Mouse (Mus musculus): ENCODE data around the gene Galnt6. TPM values are rescaled to one million over a fixed set of nuclear protein-coding genes. Genes with fewer than 3 reads are reported as not detected.
A peak's percentile ranks its signal among the peaks of the same experiment; 100 is the strongest.

The Galnt6 gene
- polyA plus RNA-seq, 2 experiments: 0.47 to 0.84 TPM

GRCm38 (mm10) chr15:100667420-100667819, 61.8 kb downstream of the Galnt6 start:
- Histone ChIP-seq H3K27ac (no peak overlapping the region), H3K9me3 (ENCODE audit: control insufficient read depth, low read length) (no peaks in the 10 kb centered on the region), H3K9ac (replicated peaks) (no peak overlapping the region), H3K4me1 (replicated peaks; ENCODE audit: control insufficient read depth in 2 of 2, insufficient read depth in 2 of 2, low read length in 1 of 2) (peaks cover 0 to 48% of the 10 kb centered on the region in 2 experiments), H3K36me3 (replicated peaks; ENCODE audit: control insufficient read depth, insufficient read depth, low read depth) (no peaks in the 10 kb centered on the region), H3K27me3 (ENCODE audit: control insufficient read depth, insufficient read depth, low read length) (no peaks in the 10 kb centered on the region), H3K4me2 (ENCODE audit: low read depth) (peak overlapping the region; percentile 1), H3K4me3 (ENCODE audit: insufficient read depth in 1 of 2, low read depth in 2 of 2, low read length in 2 of 2) (peak overlapping the region; percentile 1 to 17; a peak in 2 of 4 replicates)
- no peak for ATAC-seq (ENCODE audit: insufficient read depth)
- TF ChIP-seq CTCF (IDR thresholded peaks at IDR 0.05; ENCODE audit: low read depth) (no peak), EP300 (IDR thresholded peaks at IDR 0.05; ENCODE audit: low read depth) (no peak)
- 31% methylated on average over 6 of the region's 6 CpGs for WGBS (ENCODE audit: insufficient replicate concordance)
- no peak for DNase-seq (ENCODE audit: low read depth in 3 of 3, low spot score in 3 of 3)

- Histone ChIP-seq H3K9ac (replicated peaks) (no peak overlapping the region), H3K4me1 (replicated peaks; ENCODE audit: control insufficient read depth in 2 of 2, insufficient read depth in 2 of 2, low read length in 1 of 2) (peaks cover 0 to 48% of the 10 kb centered on the region in 2 experiments), H3K27me3 (ENCODE audit: control insufficient read depth, insufficient read depth, low read length) (no peaks in the 10 kb centered on the region), H3K4me3 (ENCODE audit: insufficient read depth in 1 of 2, low read depth in 2 of 2, low read length in 2 of 2) (peak overlapping the region; percentile 6 to 17; a peak in 3 of 4 replicates), H3K36me3 (replicated peaks; ENCODE audit: control insufficient read depth, insufficient read depth, low read depth) (no peaks in the 10 kb centered on the region), H3K9me3 (ENCODE audit: control insufficient read depth, low read length) (no peaks in the 10 kb centered on the region), H3K4me2 (ENCODE audit: low read depth) (peak overlapping the region; percentile 1), H3K27ac (no peak overlapping the region)
- WGBS (ENCODE audit: insufficient replicate concordance): 4% methylated on average over 12 of the region's 12 CpGs
- DNase-seq (ENCODE audit: low read depth in 3 of 3, low spot score in 3 of 3) (no peak), ATAC-seq (ENCODE audit: insufficient read depth) (no peak)
- TF ChIP-seq CTCF (IDR thresholded peaks at IDR 0.05; ENCODE audit: low read depth) (no peak), EP300 (IDR thresholded peaks at IDR 0.05; ENCODE audit: low read depth) (no peak)
These were observed 62.3 kb downstream of the Galnt6 start for GRCm38 (mm10) chr15:100666851-100667250.

DNA sequence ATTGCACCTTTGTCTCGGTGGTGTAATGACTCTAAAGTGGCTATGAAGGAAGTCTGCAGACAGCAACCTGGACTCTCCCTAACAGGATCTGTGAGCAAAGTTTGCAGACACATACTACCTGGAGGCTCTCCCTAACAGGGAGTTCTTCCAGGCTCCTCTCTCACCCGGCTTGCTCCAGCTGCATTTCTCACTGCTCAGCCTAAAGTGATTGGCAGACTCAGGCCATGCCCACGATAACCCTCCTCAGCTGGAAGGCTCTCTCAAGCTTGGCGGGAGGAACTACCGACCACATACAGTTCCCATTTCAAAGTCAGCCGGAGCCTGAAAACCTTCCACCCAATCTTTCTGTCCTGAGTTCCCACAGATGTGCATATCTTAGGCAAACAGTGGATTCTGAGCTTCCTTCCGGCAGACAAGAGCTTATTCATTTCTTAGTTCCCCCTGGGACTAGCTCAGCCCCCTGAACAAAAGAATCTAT, 62.9 kb downstream of the Galnt6 start:
- no peak overlapping the region for H3K27ac ChIP-seq
- peak overlapping the region in 1 of 2 experiments; percentile 19; a peak in 1 of 4 replicates for H3K4me3 ChIP-seq (ENCODE audit: insufficient read depth in 1 of 2, low read depth in 2 of 2, low read length in 2 of 2)
- DNase-seq (ENCODE audit: low read depth in 3 of 3, low spot score in 3 of 3) (no peak), ATAC-seq (ENCODE audit: insufficient read depth) (no peak)
- H3K4me2 ChIP-seq (ENCODE audit: low read depth): peak overlapping the region; percentile 1
- H3K27me3 ChIP-seq (ENCODE audit: control insufficient read depth, insufficient read depth, low read length): no peaks in the 10 kb centered on the region
- 2% methylated on average over 7 of the region's 7 CpGs for WGBS (ENCODE audit: insufficient replicate concordance)
- no peak for TF ChIP-seq EP300 (IDR thresholded peaks at IDR 0.05; ENCODE audit: low read depth)
- no peak for TF ChIP-seq CTCF (IDR thresholded peaks at IDR 0.05; ENCODE audit: low read depth)
- H3K9ac ChIP-seq (replicated peaks): no peak overlapping the region
- H3K36me3 ChIP-seq (replicated peaks; ENCODE audit: control insufficient read depth, insufficient read depth, low read depth): no peaks in the 10 kb centered on the region
- peaks cover 0 to 48% of the 10 kb centered on the region in 2 experiments for H3K4me1 ChIP-seq (replicated peaks; ENCODE audit: control insufficient read depth in 2 of 2, insufficient read depth in 2 of 2, low read length in 1 of 2)
- H3K9me3 ChIP-seq (ENCODE audit: control insufficient read depth, low read length): no peaks in the 10 kb centered on the region

DNA sequence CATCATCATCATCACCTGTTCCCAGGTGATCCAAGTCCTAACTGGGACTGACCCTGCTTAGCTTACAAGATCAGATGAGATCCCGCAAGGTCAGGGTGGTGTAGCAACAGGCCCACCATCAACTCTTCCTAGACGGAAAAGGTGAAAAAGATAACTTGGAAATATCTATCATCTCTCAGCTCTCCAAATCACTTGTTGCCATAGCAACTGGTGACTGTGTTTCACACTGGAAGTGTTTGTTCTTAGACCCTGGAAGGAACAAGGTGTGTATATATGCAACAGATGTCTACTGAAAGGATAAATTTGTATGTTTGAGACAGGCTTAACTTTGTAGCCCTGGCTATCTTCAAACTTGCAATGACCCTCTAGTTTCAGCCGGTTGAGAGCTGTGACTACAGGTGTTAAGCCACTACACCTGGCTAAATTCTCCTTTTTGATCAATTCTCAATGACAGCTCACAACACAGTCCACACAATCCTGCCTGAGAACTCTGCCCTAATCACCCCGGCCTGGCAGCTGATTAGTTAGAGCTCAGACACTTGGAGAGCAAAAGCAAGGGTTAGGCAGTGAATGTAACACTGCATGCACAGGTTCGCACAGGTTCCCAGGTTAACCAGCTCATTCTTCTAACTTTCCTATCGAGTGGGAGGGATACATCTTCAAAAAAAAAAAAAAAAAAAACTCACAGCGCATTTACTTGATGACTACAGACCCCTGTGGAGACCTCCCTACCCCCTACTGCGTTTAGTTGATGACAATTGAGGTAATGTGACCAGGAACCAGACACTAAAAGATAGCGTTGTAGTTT, 63.6 kb downstream of the Galnt6 start:
- Histone ChIP-seq H3K36me3 (replicated peaks; ENCODE audit: control insufficient read depth, insufficient read depth, low read depth) (no peaks in the 10 kb centered on the region), H3K9ac (replicated peaks) (no peak overlapping the region), H3K27ac (no peak overlapping the region), H3K4me1 (replicated peaks; ENCODE audit: control insufficient read depth in 2 of 2, insufficient read depth in 2 of 2, low read length in 1 of 2) (peaks cover 0 to 48% of the 10 kb centered on the region in 2 experiments), H3K27me3 (ENCODE audit: control insufficient read depth, insufficient read depth, low read length) (no peaks in the 10 kb centered on the region), H3K9me3 (ENCODE audit: control insufficient read depth, low read length) (no peaks in the 10 kb centered on the region), H3K4me2 (ENCODE audit: low read depth) (peak overlapping the region; percentile 1), H3K4me3 (ENCODE audit: insufficient read depth in 1 of 2, low read depth in 2 of 2, low read length in 2 of 2) (0 out of 4 replicates have a peak overlapping the region, but pooled peaks of 1 of the 2 experiments have one; percentile 19)
- WGBS (ENCODE audit: insufficient replicate concordance): 25% methylated on average over 9 of the region's 9 CpGs
- ATAC-seq (ENCODE audit: insufficient read depth): no peak
- no peak for DNase-seq (ENCODE audit: low read depth in 3 of 3, low spot score in 3 of 3)
- TF ChIP-seq EP300 (IDR thresholded peaks at IDR 0.05; ENCODE audit: low read depth): no peak
- TF ChIP-seq CTCF (IDR thresholded peaks at IDR 0.05; ENCODE audit: low read depth): no peak

- H3K36me3 ChIP-seq (replicated peaks; ENCODE audit: control insufficient read depth, insufficient read depth, low read depth): no peaks in the 10 kb centered on the region
- no peaks in the 10 kb centered on the region for H3K9me3 ChIP-seq (ENCODE audit: control insufficient read depth, low read length)
- no peak overlapping the region for H3K4me3 ChIP-seq (ENCODE audit: insufficient read depth in 1 of 2, low read depth in 2 of 2, low read length in 2 of 2)
- H3K27me3 ChIP-seq (ENCODE audit: control insufficient read depth, insufficient read depth, low read length): no peaks in the 10 kb centered on the region
- H3K27ac ChIP-seq: no peak overlapping the region
- no peak overlapping the region for H3K9ac ChIP-seq (replicated peaks)
- peaks cover 0 to 47% of the 10 kb centered on the region in 2 experiments for H3K4me1 ChIP-seq (replicated peaks; ENCODE audit: control insufficient read depth in 2 of 2, insufficient read depth in 2 of 2, low read length in 1 of 2)
- H3K4me2 ChIP-seq (ENCODE audit: low read depth): no peak overlapping the region; the same call in 1 of the 2 replicates
- WGBS (ENCODE audit: insufficient replicate concordance): 35% methylated on average over 9 of the region's 9 CpGs
- no peak for TF ChIP-seq EP300 (IDR thresholded peaks at IDR 0.05; ENCODE audit: low read depth)
- TF ChIP-seq CTCF (IDR thresholded peaks at IDR 0.05; ENCODE audit: low read depth): no peak
- ATAC-seq (ENCODE audit: insufficient read depth) (no peak), DNase-seq (ENCODE audit: low read depth in 3 of 3, low spot score in 3 of 3) (no peak)
These were observed 64.3 kb downstream of the Galnt6 start for GRCm38 (mm10) chr15:100664813-100665274.
